Mouse (Mus musculus) C2C12 (cell line): ENCODE measurements around the gene Onecut3. TPM values are rescaled to one million over a fixed set of nuclear protein-coding genes. Genes with fewer than 3 reads are reported as not detected.

ENCODE experiments used
- H3K27me3 ChIP-seq: one replicate; pipeline ENCODE4 v1.6.1; 2011; ENCODE audit not compliant: control insufficient read depth, insufficient read depth, insufficient read length
- H3K36me3 ChIP-seq: one replicate; pipeline ENCODE4 v1.6.1; 2011; ENCODE audit not compliant: control insufficient read depth, insufficient read depth
- H3K4me3 ChIP-seq: one replicate; pipeline ENCODE4 v1.5.1; 2011; ENCODE audit warnings: mild to moderate bottlenecking, control low read depth; ENCODE audit not compliant: poor library complexity, insufficient read depth, severe bottlenecking
- H3K79me2 ChIP-seq: one replicate; pipeline ENCODE4 v1.6.1; 2011; ENCODE audit not compliant: control insufficient read depth, insufficient read depth
- H3K79me3 ChIP-seq: one replicate; pipeline ENCODE4 v1.6.1; 2011; ENCODE audit warnings: low read depth, control low read depth
- H3ac ChIP-seq: one replicate; pipeline ENCODE3; 2011; ENCODE audit warnings: low read depth; ENCODE audit not compliant: control insufficient read depth, insufficient read length
- CEBPB ChIP-seq: IDR thresholded peaks from one replicate; pipeline ENCODE4 v1.6.1; 2011; ENCODE audit warnings: low read depth, mild to moderate bottlenecking, control low read depth, moderate library complexity
- CTCF ChIP-seq: IDR thresholded peaks from one replicate; pipeline ENCODE4 v1.5.1; 2011; ENCODE audit not compliant: control insufficient read depth, insufficient read depth, insufficient read length
- FOSL1 ChIP-seq: IDR thresholded peaks from one replicate; pipeline ENCODE4 v1.8.0; 2011; ENCODE audit warnings: mild to moderate bottlenecking, low read length; ENCODE audit not compliant: poor library complexity, insufficient read depth, severe bottlenecking
- MAX ChIP-seq: IDR thresholded peaks from one replicate; pipeline ENCODE4 v1.6.1; 2011; ENCODE audit warnings: mild to moderate bottlenecking, control low read depth
- MYOD1 ChIP-seq: IDR thresholded peaks from one replicate; pipeline ENCODE4 v1.6.1; 2011; ENCODE audit warnings: low read depth; ENCODE audit not compliant: control insufficient read depth, insufficient read length
- MYOG ChIP-seq: IDR thresholded peaks from one replicate; pipeline ENCODE4 v1.6.1; 2011; ENCODE audit not compliant: control insufficient read depth, insufficient read length; ENCODE audit errors: extremely low read depth
- USF1 ChIP-seq: IDR thresholded peaks from one replicate; pipeline ENCODE4 v1.6.1; 2011; ENCODE audit warnings: low read depth, mild to moderate bottlenecking, control low read depth, moderate library complexity
- polyA plus RNA-seq: library from polyadenylated mRNA; unstranded; fragments of >200 nt; fragmentation: generic; extraction: Trizol; gene quantifications from one replicate; pipeline ENCODE4 v1.2.1, GENCODE M21; 2012; ENCODE audit warnings: missing spikeins

Onecut3 gene
- polyA plus RNA-seq, 1 experiment, result not detected

- H3K79me2 ChIP-seq, result no peaks in the 10 kb centered on the region
- peaks cover 7% of the 10 kb centered on the region for H3K27me3 ChIP-seq
- no peak overlapping the region for H3K4me3 ChIP-seq
- H3ac ChIP-seq, result no peak overlapping the region
- H3K36me3 ChIP-seq, result no peaks in the 10 kb centered on the region
- TF ChIP-seq USF1 (no peak), FOSL1 (no peak), CEBPB (no peak), MAX (no peak), MYOG (no peak), MYOD1 (no peak), CTCF (no peak)
- no peaks in the 10 kb centered on the region for H3K79me3 ChIP-seq
Measured at GRCm38 (mm10) chr10:80455697-80456096, 38.9 kb upstream of the Onecut3 start.

- Histone ChIP-seq H3ac (no peak overlapping the region), H3K36me3 (no peaks in the 10 kb centered on the region), H3K27me3 (no peaks in the 10 kb centered on the region), H3K79me3 (no peaks in the 10 kb centered on the region), H3K4me3 (no peak overlapping the region), H3K79me2 (no peaks in the 10 kb centered on the region)
- TF ChIP-seq CEBPB, result no peak
- no peak for TF ChIP-seq USF1
- TF ChIP-seq CTCF, result no peak
- TF ChIP-seq MAX, result no peak
- no peak for TF ChIP-seq MYOG
- TF ChIP-seq MYOD1, result no peak
- TF ChIP-seq FOSL1, result no peak
Measured at GRCm38 (mm10) chr10:80459236-80459635, 35.4 kb upstream of the Onecut3 start.

DNA sequence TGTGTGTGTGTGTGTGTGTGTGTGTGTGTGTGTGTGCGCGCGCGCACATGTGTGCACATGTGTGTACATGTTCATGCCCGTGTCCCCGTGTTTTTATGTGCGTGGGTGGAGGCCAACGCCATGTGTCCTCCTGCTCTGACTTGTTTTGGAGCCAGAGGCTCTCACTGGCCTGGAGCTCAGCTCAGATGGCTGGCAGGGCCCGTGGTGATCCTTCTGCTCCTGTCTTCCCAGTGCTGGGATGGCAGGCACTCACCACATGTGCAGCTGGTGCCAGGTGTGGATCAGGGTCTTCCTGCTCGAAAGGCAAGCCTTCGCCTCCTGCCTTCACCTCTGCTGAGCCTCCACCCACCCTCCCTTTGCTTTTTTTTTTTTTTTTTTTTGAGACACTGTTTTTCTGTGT lies 35.0 kb upstream of the Onecut3 start:
- TF ChIP-seq CTCF (no peak), MYOD1 (no peak), FOSL1 (no peak), CEBPB (no peak), MYOG (no peak), MAX (no peak), USF1 (no peak)
- Histone ChIP-seq H3K27me3 (no peaks in the 10 kb centered on the region), H3K36me3 (no peaks in the 10 kb centered on the region), H3K79me3 (no peaks in the 10 kb centered on the region), H3K4me3 (no peak overlapping the region), H3K79me2 (no peaks in the 10 kb centered on the region), H3ac (no peak overlapping the region)

DNA sequence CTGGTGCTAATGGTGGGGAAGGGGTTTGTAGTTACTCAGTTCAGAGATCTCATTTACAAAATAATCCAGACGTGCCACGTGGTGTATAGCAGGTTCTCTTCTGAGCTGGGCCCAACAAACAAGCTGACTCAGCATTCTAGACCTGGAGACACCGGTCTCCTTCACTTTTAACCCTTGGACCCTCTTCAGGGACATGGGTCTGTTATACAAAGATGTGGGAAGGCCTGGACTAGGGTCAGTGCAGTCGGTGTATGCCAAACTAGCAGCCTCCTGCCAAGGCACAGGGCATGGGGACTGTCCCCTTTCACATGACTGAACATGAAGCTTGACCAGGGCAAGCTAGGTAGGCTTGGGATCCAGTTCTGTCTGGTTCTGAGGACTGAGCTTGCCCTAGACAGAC lies 34.3 kb upstream of the Onecut3 start:
- Histone ChIP-seq H3K4me3 (no peak overlapping the region), H3K79me2 (no peaks in the 10 kb centered on the region), H3K79me3 (no peaks in the 10 kb centered on the region), H3ac (no peak overlapping the region), H3K27me3 (no peaks in the 10 kb centered on the region), H3K36me3 (no peaks in the 10 kb centered on the region)
- TF ChIP-seq USF1 (no peak), MYOD1 (no peak), MAX (no peak), CTCF (no peak), MYOG (no peak), CEBPB (no peak), FOSL1 (no peak)

DNA sequence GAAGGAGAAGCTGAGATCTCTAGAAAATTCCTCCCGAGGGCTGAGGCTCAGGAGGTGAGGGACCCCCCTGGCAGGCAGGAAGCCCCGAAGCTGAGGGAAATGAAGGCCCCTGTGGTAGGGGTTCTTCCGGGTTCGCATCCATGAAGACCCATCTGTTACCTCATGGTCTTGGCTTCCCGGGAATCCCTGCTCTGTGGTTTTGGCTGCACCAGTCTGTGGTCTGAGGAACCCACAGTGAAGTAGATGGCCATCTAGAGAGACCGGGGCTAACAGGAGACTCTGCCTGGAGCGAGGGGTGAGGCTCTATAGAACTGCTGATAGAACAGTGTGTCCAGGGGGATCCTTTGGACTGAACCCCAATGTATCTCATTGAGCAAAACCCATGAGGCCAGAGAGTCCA lies 33.3 kb upstream of the Onecut3 start:
- Histone ChIP-seq H3ac (no peak overlapping the region), H3K79me2 (no peaks in the 10 kb centered on the region), H3K79me3 (no peaks in the 10 kb centered on the region), H3K4me3 (no peak overlapping the region), H3K36me3 (no peaks in the 10 kb centered on the region), H3K27me3 (no peaks in the 10 kb centered on the region)
- no peak for TF ChIP-seq MYOG
- no peak for TF ChIP-seq USF1
- no peak for TF ChIP-seq FOSL1
- TF ChIP-seq CEBPB, result no peak
- no peak for TF ChIP-seq CTCF
- no peak for TF ChIP-seq MAX
- TF ChIP-seq MYOD1, result no peak

DNA sequence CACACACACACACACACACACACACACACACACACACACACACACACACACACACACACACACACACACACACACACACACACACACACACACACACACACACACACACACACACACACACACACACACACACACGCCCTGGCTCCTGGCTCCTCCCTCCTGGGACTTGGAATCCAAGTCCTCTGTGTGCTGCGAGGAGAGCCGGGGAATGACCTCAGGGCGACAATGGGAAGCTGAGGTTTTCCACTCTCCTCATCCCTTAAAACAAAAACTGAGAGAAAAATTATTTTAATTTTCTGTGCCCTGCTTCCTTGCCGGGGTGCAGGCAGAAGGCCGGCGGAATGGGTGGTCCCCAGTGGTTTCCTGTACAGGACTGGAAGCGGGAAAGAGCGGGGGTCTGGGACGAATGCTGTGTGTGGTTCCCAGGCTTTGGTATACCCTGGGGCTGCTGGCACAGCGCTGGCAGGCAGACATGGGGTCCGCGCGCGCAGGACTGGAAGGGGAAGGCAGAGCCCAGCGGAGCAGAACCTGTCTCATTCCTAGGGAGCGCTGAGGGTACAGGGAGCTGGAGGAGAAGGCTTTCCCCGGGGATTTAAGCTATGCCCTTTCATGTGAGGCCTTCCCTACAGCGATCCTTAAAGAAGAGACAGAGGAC lies 30.1 kb upstream of the Onecut3 start:
- Histone ChIP-seq H3K79me2 (no peaks in the 10 kb centered on the region), H3K4me3 (no peak overlapping the region), H3K36me3 (no peaks in the 10 kb centered on the region), H3K27me3 (no peaks in the 10 kb centered on the region), H3K79me3 (no peaks in the 10 kb centered on the region), H3ac (no peak overlapping the region)
- no peak for TF ChIP-seq CEBPB
- TF ChIP-seq MYOG, result no peak
- no peak for TF ChIP-seq USF1
- no peak for TF ChIP-seq MYOD1
- TF ChIP-seq FOSL1, result no peak
- TF ChIP-seq CTCF, result no peak
- TF ChIP-seq MAX, result no peak
